Mouse (Mus musculus) liver, embryonic 14.5 days (tissue): Measurements from ENCODE around the gene Arsb. TPM values are rescaled to one million over a fixed set of nuclear protein-coding genes. Genes with fewer than 3 reads are reported as not detected.
"Not testable (repeated sequence)": the region's sequence is repeated elsewhere in the genome, so short reads cannot be mapped to it uniquely, and the experiment has no call there.

ENCODE experiments used
- ATAC-seq: fragments of 200-750 bp; cut with Nextera tagmentation; 2 replicates; pipeline ENCODE4 v1.8.0; 2017; ENCODE audit warnings: moderate number of reproducible peaks, mild to moderate bottlenecking, moderate library complexity; ENCODE audit not compliant: insufficient read depth
- DNase-seq, 3 experiments: peaks; one replicate each; pipeline ENCODE4 v3.0.0-alpha.2; 2012 to 2013; ENCODE audit warnings: low read depth in 3 of 3, low spot score in 3 of 3
- H3K27ac ChIP-seq: fragments of 300-500 bp; sonication (generic); 2 replicates; pipeline ENCODE4 v1.5.1; 2014; ENCODE audit warnings: moderate library complexity, mild to moderate bottlenecking, control low read depth, inconsistent platforms
- H3K27me3 ChIP-seq: fragments of 300-500 bp; sonication (generic); 2 replicates; pipeline ENCODE4 v1.6.1; 2014; ENCODE audit warnings: mild to moderate bottlenecking, low read length, moderate library complexity; ENCODE audit not compliant: control insufficient read depth, insufficient read depth
- H3K36me3 ChIP-seq: fragments of 300-500 bp; sonication (generic); replicated peaks from 2 replicates; pipeline ENCODE4 v1.6.1; 2014; ENCODE audit warnings: low read depth; ENCODE audit not compliant: control insufficient read depth, insufficient read depth
- H3K4me1 ChIP-seq, 2 experiments: fragments of 200-500 bp in 1 of 2; fragments of 300-500 bp in 1 of 2; sonication (generic) in 1 of 2; replicated peaks; 2 replicates each; pipeline ENCODE4 v1.6.1; 2012 to 2014; ENCODE audit warnings: antibody characterized with exemption in 1 of 2, inconsistent platforms in 1 of 2, low read length in 1 of 2; ENCODE audit not compliant: control insufficient read depth in 2 of 2, insufficient read depth in 2 of 2
- H3K4me2 ChIP-seq: fragments of 300-500 bp; sonication (generic); 2 replicates; pipeline ENCODE4 v1.6.1; 2014; ENCODE audit warnings: low read depth, mild to moderate bottlenecking, control low read depth, moderate library complexity
- H3K4me3 ChIP-seq, 2 experiments: fragments of 200-500 bp in 1 of 2; fragments of 300-500 bp in 1 of 2; sonication (generic) in 1 of 2; 2 replicates each; pipeline ENCODE4 v1.5.1; 2012 to 2014; ENCODE audit warnings: low read depth in 2 of 2, low read length in 2 of 2, mild to moderate bottlenecking in 2 of 2, control low read depth in 1 of 2, inconsistent platforms in 1 of 2, moderate library complexity in 1 of 2; ENCODE audit not compliant: insufficient read depth in 1 of 2
- H3K9ac ChIP-seq: fragments of 300-500 bp; sonication (generic); replicated peaks from 2 replicates; pipeline ENCODE4 v1.6.1; 2014; ENCODE audit warnings: mild to moderate bottlenecking, control low read depth, moderate library complexity
- H3K9me3 ChIP-seq: fragments of 300-500 bp; sonication (generic); 2 replicates; pipeline ENCODE4 v1.6.1; 2016; ENCODE audit warnings: low read length, mixed read lengths; ENCODE audit not compliant: control insufficient read depth
- CTCF ChIP-seq: IDR thresholded peaks from 2 replicates; pipeline ENCODE4 v1.5.1; 2016; ENCODE audit warnings: antibody characterized with exemption, low read depth, control low read depth
- EP300 ChIP-seq: IDR thresholded peaks from 2 replicates; pipeline ENCODE4 v1.6.1; 2016; ENCODE audit warnings: antibody characterized with exemption, low read depth
- WGBS: fragments of 180-500 bp; shearing (Covaris S2); extraction: QIAGEN DNeasy Blood & Tissue Kit; methylation state at CpG from one replicate; pipeline ENCODE4 v1.1.7; 2014; ENCODE audit not compliant: insufficient replicate concordance; 5-methylcytosine and 5-hydroxymethylcytosine counted together
- polyA plus RNA-seq, 2 experiments: library from polyadenylated mRNA; depleted of rRNA in 1 of 2; stranded (reverse) in 1 of 2; unstranded in 1 of 2; fragments of >200 nt; fragmentation: Nextera tagmentation in 1 of 2; extraction: Ambion mirVana in 1 of 2; gene quantifications; 2 replicates each; pipeline versions ENCODE4 v1.2.1 to v1.2.3; 2012 to 2014

The Arsb gene
- polyA plus RNA-seq, 2 experiments: 2.8 to 4.0 TPM

- no peaks in the 10 kb centered on the region for H3K9me3 ChIP-seq
- H3K4me2 ChIP-seq: no peak overlapping the region
- WGBS: 38% methylated on average over 1 of the region's 1 CpGs
- DNase-seq: no peak
- no peak overlapping the region for H3K9ac ChIP-seq
- no peaks in the 10 kb centered on the region for H3K27me3 ChIP-seq
- no peak overlapping the region for H3K27ac ChIP-seq
- no peaks in the 10 kb centered on the region for H3K4me1 ChIP-seq
- TF ChIP-seq EP300 (no peak), CTCF (no peak)
- no peak overlapping the region for H3K4me3 ChIP-seq
- no peaks in the 10 kb centered on the region for H3K36me3 ChIP-seq
- ATAC-seq: no peak
Observed at GRCm38 (mm10) chr13:93979754-93980153, 208.3 kb downstream of the Arsb start.

GRCm38 (mm10) chr13:93984521-93984920, 213.1 kb downstream of the Arsb start:
- H3K9me3 ChIP-seq: no peaks in the 10 kb centered on the region
- H3K27ac ChIP-seq: no peak overlapping the region
- WGBS: 52% methylated on average over 2 of the region's 2 CpGs
- no peaks in the 10 kb centered on the region for H3K36me3 ChIP-seq
- peaks cover 0 to 4% of the 10 kb centered on the region in 2 experiments; a peak in 1 of 4 replicates for H3K4me1 ChIP-seq
- no peak for TF ChIP-seq CTCF
- no peak for TF ChIP-seq EP300
- no peaks in the 10 kb centered on the region for H3K27me3 ChIP-seq
- H3K4me3 ChIP-seq: no peak overlapping the region
- H3K9ac ChIP-seq: no peak overlapping the region
- ATAC-seq (no peak), DNase-seq (no peak)
- H3K4me2 ChIP-seq: no peak overlapping the region

- Histone ChIP-seq H3K4me2 (no peak overlapping the region), H3K27ac (no peak overlapping the region), H3K4me3 (no peak overlapping the region), H3K27me3 (no peaks in the 10 kb centered on the region), H3K36me3 (no peaks in the 10 kb centered on the region), H3K4me1 (peaks cover 0 to 8% of the 10 kb centered on the region in 2 experiments; a peak in 1 of 4 replicates), H3K9ac (no peak overlapping the region), H3K9me3 (no peaks in the 10 kb centered on the region)
- TF ChIP-seq CTCF (no peak), EP300 (no peak)
- no peak for DNase-seq
- 75% methylated on average over 7 of the region's 7 CpGs for WGBS
- ATAC-seq: no peak
Observed at GRCm38 (mm10) chr13:93985181-93985580, 213.8 kb downstream of the Arsb start.

- not testable (repeated sequence) for H3K9ac ChIP-seq, H3K36me3 ChIP-seq, H3K4me1 ChIP-seq, H3K4me2 ChIP-seq, ATAC-seq, H3K27ac ChIP-seq, DNase-seq, H3K9me3 ChIP-seq, H3K4me3 ChIP-seq, H3K27me3 ChIP-seq
- WGBS: 74% methylated on average over 8 of the region's 8 CpGs
Observed at GRCm38 (mm10) chr13:93985750-93986149, 214.3 kb downstream of the Arsb start.

GRCm38 (mm10) chr13:93987611-93988010, 216.2 kb downstream of the Arsb start:
- H3K36me3 ChIP-seq: no peaks in the 10 kb centered on the region
- no peaks in the 10 kb centered on the region for H3K27me3 ChIP-seq
- whole genome bisulfite sequencing: 63% methylated on average over 7 of the region's 7 CpGs
- H3K4me2 ChIP-seq: no peak overlapping the region
- H3K4me3 ChIP-seq: no peak overlapping the region
- no peak overlapping the region for H3K9ac ChIP-seq
- H3K4me1 ChIP-seq: peaks cover 0 to 8% of the 10 kb centered on the region in 2 experiments; a peak in 2 of 4 replicates
- DNase-seq (no peak), ATAC-seq (no peak)
- H3K9me3 ChIP-seq: no peaks in the 10 kb centered on the region
- TF ChIP-seq EP300 (no peak), CTCF (no peak)
- H3K27ac ChIP-seq: no peak overlapping the region
